Mouse (Mus musculus): Measurements from ENCODE around the gene Eif5b. TPM values are rescaled to one million over a fixed set of nuclear protein-coding genes. Genes with fewer than 3 reads are reported as not detected.

Eif5b gene
- polyA plus RNA-seq, 1 experiment from 2014 or later = 32.6 TPM

DNA sequence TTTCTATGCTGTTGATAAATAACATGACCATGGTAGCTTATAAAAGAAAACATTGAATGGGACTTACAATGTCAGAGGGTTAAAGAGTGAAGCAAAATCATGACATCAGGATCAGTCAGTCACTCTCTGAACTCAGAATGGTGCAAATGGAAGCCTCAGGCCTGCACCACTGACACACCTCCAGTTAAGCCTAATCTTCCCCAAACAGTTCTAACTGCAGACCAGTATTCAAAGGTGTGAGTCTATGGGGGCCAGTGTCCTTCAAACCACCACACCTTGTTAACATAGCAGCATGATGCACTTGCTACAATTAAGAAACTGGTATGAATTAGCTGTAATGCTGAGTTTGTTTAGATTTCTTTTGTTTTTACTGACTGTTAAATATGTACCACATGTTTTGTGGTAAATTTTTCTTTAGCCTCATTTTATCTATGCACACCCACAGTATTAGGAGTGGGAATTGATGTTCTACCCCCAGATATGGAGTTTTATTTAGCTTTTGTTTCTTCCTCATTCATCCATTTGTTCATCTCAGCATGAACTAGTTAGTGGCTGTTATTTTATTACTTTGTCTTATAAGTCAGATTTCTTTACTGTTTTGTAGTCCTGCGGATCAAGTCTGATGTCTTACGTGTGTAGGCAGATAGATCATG, 16.9 kb downstream of the Eif5b start:
- Histone ChIP-seq H3K4me1 (replicated peaks; ENCODE audit: control insufficient read depth, insufficient read depth, low read length) (no peaks in the 10 kb centered on the region), H3K4me2 (ENCODE audit: low read depth, low read length, severe bottlenecking) (no peak overlapping the region), H3K9me3 (ENCODE audit: control insufficient read depth, low read length) (no peaks in the 10 kb centered on the region), H3K36me3 (ENCODE audit: control insufficient read depth, insufficient read depth, low read length) (no peaks in the 10 kb centered on the region; the same call in 1 of the 2 replicates), H3K27ac (ENCODE audit: low read depth, low read length) (no peak overlapping the region), H3K4me3 (ENCODE audit: low read depth, low read length) (no peak overlapping the region), H3K27me3 (ENCODE audit: control insufficient read depth, insufficient read depth, low read length) (no peaks in the 10 kb centered on the region), H3K9ac (ENCODE audit: low read length) (no peak overlapping the region)
- ATAC-seq (replicated peaks; ENCODE audit: low FRiP score) (no peak), DNase-seq (ENCODE audit: low spot score) (no peak)
- 93% methylated on average over 2 of the region's 2 CpGs for WGBS

DNA sequence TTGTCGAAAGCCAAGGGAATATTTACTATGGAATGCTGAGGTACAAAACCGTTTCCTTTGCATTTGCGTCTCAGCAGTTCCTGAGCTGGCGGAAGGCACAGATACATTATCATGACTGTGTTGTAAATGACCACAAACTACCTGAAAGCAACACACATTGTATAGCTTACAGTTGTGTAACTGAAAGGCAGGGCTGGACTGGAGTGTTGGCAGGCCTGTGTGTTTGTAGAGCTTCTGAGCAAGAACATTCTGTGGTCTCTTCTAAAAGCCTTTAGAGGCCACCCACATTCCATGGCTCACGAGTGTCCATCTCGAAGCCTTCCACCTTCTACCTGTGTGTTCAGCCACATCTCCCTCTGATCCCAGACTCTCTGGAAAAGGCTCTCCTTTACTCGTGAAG, 29.5 kb downstream of the Eif5b start:
- no peaks in the 10 kb centered on the region; the same call in 1 of the 2 replicates for H3K36me3 ChIP-seq (ENCODE audit: control insufficient read depth, insufficient read depth, low read length)
- no peak overlapping the region for H3K4me2 ChIP-seq (ENCODE audit: low read depth, low read length, severe bottlenecking)
- no peak for ATAC-seq (replicated peaks; ENCODE audit: low FRiP score)
- H3K4me3 ChIP-seq (ENCODE audit: low read depth, low read length) = no peak overlapping the region
- H3K4me1 ChIP-seq (replicated peaks; ENCODE audit: control insufficient read depth, insufficient read depth, low read length) = no peaks in the 10 kb centered on the region
- no peaks in the 10 kb centered on the region for H3K27me3 ChIP-seq (ENCODE audit: control insufficient read depth, insufficient read depth, low read length)
- H3K9me3 ChIP-seq (ENCODE audit: control insufficient read depth, low read length) = no peaks in the 10 kb centered on the region
- 94% methylated on average over 7 of the region's 7 CpGs for WGBS
- DNase-seq (ENCODE audit: low spot score) = no peak
- H3K27ac ChIP-seq (ENCODE audit: low read depth, low read length) = no peak overlapping the region
- no peak overlapping the region for H3K9ac ChIP-seq (ENCODE audit: low read length)

DNA sequence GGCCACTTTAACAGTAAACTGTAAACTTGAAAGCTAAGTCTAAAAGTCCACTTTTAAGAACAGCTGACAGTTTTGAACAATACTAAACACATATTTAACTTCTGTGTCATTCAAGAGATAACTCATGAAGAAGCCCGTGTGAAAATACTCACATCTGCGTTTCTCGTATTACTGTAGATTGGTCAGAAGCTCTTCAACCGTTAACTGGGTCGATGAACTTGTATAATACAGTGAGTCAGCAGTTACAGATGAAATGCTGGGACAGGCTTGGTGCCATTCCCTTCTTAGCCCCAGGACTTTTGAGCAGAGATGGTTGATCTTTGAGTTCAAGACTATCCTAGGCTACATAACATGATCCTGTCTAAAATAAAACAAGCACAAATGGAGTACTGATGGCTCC, 33.6 kb downstream of the Eif5b start:
- Histone ChIP-seq H3K4me3 (ENCODE audit: low read depth, low read length) (no peak overlapping the region), H3K4me2 (ENCODE audit: low read depth, low read length, severe bottlenecking) (no peak overlapping the region), H3K27me3 (ENCODE audit: control insufficient read depth, insufficient read depth, low read length) (no peaks in the 10 kb centered on the region), H3K4me1 (replicated peaks; ENCODE audit: control insufficient read depth, insufficient read depth, low read length) (no peaks in the 10 kb centered on the region), H3K27ac (ENCODE audit: low read depth, low read length) (no peak overlapping the region), H3K9me3 (ENCODE audit: control insufficient read depth, low read length) (no peaks in the 10 kb centered on the region), H3K36me3 (ENCODE audit: control insufficient read depth, insufficient read depth, low read length) (0 out of 2 replicates have a peak, but pooled peaks cover 4% of the 10 kb centered on the region), H3K9ac (ENCODE audit: low read length) (no peak overlapping the region)
- WGBS = 94% methylated on average over 5 of the region's 5 CpGs
- ATAC-seq (replicated peaks; ENCODE audit: low FRiP score) (no peak), DNase-seq (ENCODE audit: low spot score) (no peak)

DNA sequence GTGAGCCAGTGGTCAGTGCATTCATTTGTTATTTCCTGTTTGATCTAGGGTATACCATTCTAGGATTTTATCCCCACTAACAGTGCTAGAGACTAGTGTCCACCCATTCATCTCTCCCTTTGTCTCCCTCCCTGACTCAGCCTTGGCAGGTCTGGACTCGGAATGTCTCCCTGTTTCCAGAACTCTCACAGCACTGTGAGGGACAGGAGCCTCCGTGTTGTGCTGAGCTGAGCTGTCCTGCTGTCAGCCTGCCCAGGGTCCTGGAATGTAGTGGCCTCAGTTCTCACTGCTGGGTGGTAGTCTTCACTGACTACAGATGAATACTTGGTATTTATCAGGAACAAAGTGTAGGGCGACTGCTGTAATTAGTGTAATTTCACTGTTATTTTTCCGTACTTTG, 37.7 kb downstream of the Eif5b start:
- Histone ChIP-seq H3K4me2 (ENCODE audit: low read depth, low read length, severe bottlenecking) (no peak overlapping the region), H3K27ac (ENCODE audit: low read depth, low read length) (no peak overlapping the region), H3K36me3 (ENCODE audit: control insufficient read depth, insufficient read depth, low read length) (peaks cover 6% of the 10 kb centered on the region; the same call in 1 of the 2 replicates), H3K4me1 (replicated peaks; ENCODE audit: control insufficient read depth, insufficient read depth, low read length) (no peaks in the 10 kb centered on the region), H3K9ac (ENCODE audit: low read length) (no peak overlapping the region), H3K27me3 (ENCODE audit: control insufficient read depth, insufficient read depth, low read length) (no peaks in the 10 kb centered on the region), H3K4me3 (ENCODE audit: low read depth, low read length) (no peak overlapping the region), H3K9me3 (ENCODE audit: control insufficient read depth, low read length) (no peaks in the 10 kb centered on the region)
- DNase-seq (ENCODE audit: low spot score) (no peak), ATAC-seq (replicated peaks; ENCODE audit: low FRiP score) (no peak)
- 93% methylated on average over 4 of the region's 4 CpGs for WGBS

DNA sequence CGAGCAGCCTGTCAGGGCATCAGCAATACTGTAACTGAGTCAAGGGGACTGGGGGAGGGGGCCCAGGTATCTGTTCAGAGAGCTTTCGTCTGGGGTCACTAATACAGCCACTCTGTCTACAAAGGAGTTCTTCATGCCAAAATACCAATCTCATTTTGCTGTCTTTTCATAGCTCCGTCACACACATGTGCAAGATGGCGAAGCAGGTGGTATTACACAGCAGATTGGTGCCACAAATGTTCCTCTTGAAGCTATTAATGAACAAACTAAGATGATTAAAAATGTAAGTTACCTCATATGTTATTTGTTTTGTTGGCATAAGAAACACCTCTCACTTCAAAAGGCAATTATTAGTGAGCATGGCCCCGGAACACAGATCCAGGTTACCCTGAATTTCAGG, 39.6 kb downstream of the Eif5b start:
- no peak overlapping the region for H3K4me3 ChIP-seq (ENCODE audit: low read depth, low read length)
- WGBS = 93% methylated on average over 5 of the region's 5 CpGs
- H3K27me3 ChIP-seq (ENCODE audit: control insufficient read depth, insufficient read depth, low read length) = no peaks in the 10 kb centered on the region
- no peak for DNase-seq (ENCODE audit: low spot score)
- H3K4me1 ChIP-seq (replicated peaks; ENCODE audit: control insufficient read depth, insufficient read depth, low read length) = no peaks in the 10 kb centered on the region
- no peaks in the 10 kb centered on the region; the same call in 1 of the 2 replicates for H3K9me3 ChIP-seq (ENCODE audit: control insufficient read depth, low read length)
- H3K9ac ChIP-seq (ENCODE audit: low read length) = no peak overlapping the region
- H3K4me2 ChIP-seq (ENCODE audit: low read depth, low read length, severe bottlenecking) = no peak overlapping the region
- H3K27ac ChIP-seq (ENCODE audit: low read depth, low read length) = no peak overlapping the region
- peaks cover 14% of the 10 kb centered on the region; the same call in 1 of the 2 replicates for H3K36me3 ChIP-seq (ENCODE audit: control insufficient read depth, insufficient read depth, low read length)
- no peak for ATAC-seq (replicated peaks; ENCODE audit: low FRiP score)

- H3K27ac ChIP-seq (ENCODE audit: low read depth, low read length) = no peak overlapping the region
- H3K36me3 ChIP-seq (ENCODE audit: control insufficient read depth, insufficient read depth, low read length) = peaks cover 16% of the 10 kb centered on the region; the same call in 1 of the 2 replicates
- no peak overlapping the region for H3K9ac ChIP-seq (ENCODE audit: low read length)
- no peak overlapping the region for H3K4me3 ChIP-seq (ENCODE audit: low read depth, low read length)
- no peaks in the 10 kb centered on the region; the same call in 1 of the 2 replicates for H3K9me3 ChIP-seq (ENCODE audit: control insufficient read depth, low read length)
- no peak overlapping the region for H3K4me2 ChIP-seq (ENCODE audit: low read depth, low read length, severe bottlenecking)
- 99% methylated on average over 2 of the region's 2 CpGs for WGBS
- DNase-seq (ENCODE audit: low spot score) = no peak
- ATAC-seq (replicated peaks; ENCODE audit: low FRiP score) = no peak
- no peaks in the 10 kb centered on the region for H3K27me3 ChIP-seq (ENCODE audit: control insufficient read depth, insufficient read depth, low read length)
- H3K4me1 ChIP-seq (replicated peaks; ENCODE audit: control insufficient read depth, insufficient read depth, low read length) = no peaks in the 10 kb centered on the region
Observed at GRCm38 (mm10) chr1:38038898-38039297, 41.1 kb downstream of the Eif5b start.

DNA sequence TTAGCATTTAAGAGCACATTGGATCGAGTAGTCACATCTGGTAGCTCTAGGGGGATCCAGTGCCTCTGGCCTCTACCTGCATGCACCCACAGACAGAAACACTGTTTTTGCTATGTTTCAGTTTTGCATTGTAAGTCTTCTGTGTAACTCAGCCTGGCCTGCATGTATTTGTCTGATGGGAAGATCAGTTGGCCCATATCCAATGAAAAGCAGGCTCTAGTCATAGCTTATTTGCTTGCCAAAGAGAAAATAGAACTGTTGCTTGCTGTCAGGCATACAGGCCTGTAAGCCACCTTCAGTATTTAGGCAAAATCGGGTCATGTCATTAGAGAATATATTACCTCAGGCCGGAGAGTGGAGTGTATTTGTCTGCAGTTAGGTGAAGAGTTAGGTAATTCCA, 50.3 kb downstream of the Eif5b start:
- Histone ChIP-seq H3K36me3 (ENCODE audit: control insufficient read depth, insufficient read depth, low read length) (peaks cover 11% of the 10 kb centered on the region; the same call in 1 of the 2 replicates), H3K4me3 (ENCODE audit: low read depth, low read length) (no peak overlapping the region), H3K27ac (ENCODE audit: low read depth, low read length) (no peak overlapping the region), H3K9me3 (ENCODE audit: control insufficient read depth, low read length) (no peaks in the 10 kb centered on the region), H3K9ac (ENCODE audit: low read length) (no peak overlapping the region), H3K27me3 (ENCODE audit: control insufficient read depth, insufficient read depth, low read length) (no peaks in the 10 kb centered on the region), H3K4me2 (ENCODE audit: low read depth, low read length, severe bottlenecking) (no peak overlapping the region), H3K4me1 (replicated peaks; ENCODE audit: control insufficient read depth, insufficient read depth, low read length) (no peaks in the 10 kb centered on the region)
- ATAC-seq (replicated peaks; ENCODE audit: low FRiP score) (no peak), DNase-seq (ENCODE audit: low spot score) (no peak)
- WGBS = 85% methylated on average over 3 of the region's 3 CpGs

- DNase-seq (ENCODE audit: low spot score) (no peak), ATAC-seq (replicated peaks; ENCODE audit: low FRiP score) (no peak)
- H3K4me1 ChIP-seq (replicated peaks; ENCODE audit: control insufficient read depth, insufficient read depth, low read length) = no peaks in the 10 kb centered on the region
- no peaks in the 10 kb centered on the region for H3K27me3 ChIP-seq (ENCODE audit: control insufficient read depth, insufficient read depth, low read length)
- no peaks in the 10 kb centered on the region for H3K9me3 ChIP-seq (ENCODE audit: control insufficient read depth, low read length)
- H3K36me3 ChIP-seq (ENCODE audit: control insufficient read depth, insufficient read depth, low read length) = peaks cover 11% of the 10 kb centered on the region; the same call in 1 of the 2 replicates
- H3K4me2 ChIP-seq (ENCODE audit: low read depth, low read length, severe bottlenecking) = no peak overlapping the region
- H3K9ac ChIP-seq (ENCODE audit: low read length) = no peak overlapping the region
- no peak overlapping the region for H3K27ac ChIP-seq (ENCODE audit: low read depth, low read length)
- 80% methylated on average over 4 of the region's 4 CpGs for WGBS
- H3K4me3 ChIP-seq (ENCODE audit: low read depth, low read length) = no peak overlapping the region
Observed at GRCm38 (mm10) chr1:38049562-38049961, 51.8 kb downstream of the Eif5b start.

GRCm38 (mm10) chr1:38055176-38055575, 57.4 kb downstream of the Eif5b start:
- Histone ChIP-seq H3K9me3 (ENCODE audit: control insufficient read depth, low read length) (no peaks in the 10 kb centered on the region), H3K36me3 (ENCODE audit: control insufficient read depth, insufficient read depth, low read length) (peaks cover 2% of the 10 kb centered on the region; the same call in 1 of the 2 replicates), H3K4me1 (replicated peaks; ENCODE audit: control insufficient read depth, insufficient read depth, low read length) (no peaks in the 10 kb centered on the region), H3K27me3 (ENCODE audit: control insufficient read depth, insufficient read depth, low read length) (no peaks in the 10 kb centered on the region), H3K4me3 (ENCODE audit: low read depth, low read length) (no peak overlapping the region), H3K27ac (ENCODE audit: low read depth, low read length) (no peak overlapping the region), H3K4me2 (ENCODE audit: low read depth, low read length, severe bottlenecking) (no peak overlapping the region), H3K9ac (ENCODE audit: low read length) (no peak overlapping the region)
- no peak for DNase-seq (ENCODE audit: low spot score)
- ATAC-seq (replicated peaks; ENCODE audit: low FRiP score) = no peak
- 94% methylated on average over 5 of the region's 5 CpGs for WGBS

Data from forebrain, embryonic 11.5 days (tissue).